Mouse (Mus musculus) common myeloid progenitor, adult 5-6 weeks (primary cell): ENCODE measurements at regions not wholly inside any gene's neighbourhood (a gene's known extent, or its start where the extent isn't known, plus 50 kb on each side); places are given as distances from the start of the nearest gene placed in this dataset.

Experiments used
- ATAC-seq: replicated peaks from 2 replicates; pipeline ENCODE4 v1.8.0; 2016; ENCODE audit warnings: low read depth, mild to moderate bottlenecking, moderate TSS enrichment, inconsistent platforms; ENCODE audit not compliant: poor library complexity, severe bottlenecking

GRCm38 (mm10) chr5:37901861-37902291 is 77.5 kb upstream of the Msx1 start:
- no peak for ATAC-seq

DNA sequence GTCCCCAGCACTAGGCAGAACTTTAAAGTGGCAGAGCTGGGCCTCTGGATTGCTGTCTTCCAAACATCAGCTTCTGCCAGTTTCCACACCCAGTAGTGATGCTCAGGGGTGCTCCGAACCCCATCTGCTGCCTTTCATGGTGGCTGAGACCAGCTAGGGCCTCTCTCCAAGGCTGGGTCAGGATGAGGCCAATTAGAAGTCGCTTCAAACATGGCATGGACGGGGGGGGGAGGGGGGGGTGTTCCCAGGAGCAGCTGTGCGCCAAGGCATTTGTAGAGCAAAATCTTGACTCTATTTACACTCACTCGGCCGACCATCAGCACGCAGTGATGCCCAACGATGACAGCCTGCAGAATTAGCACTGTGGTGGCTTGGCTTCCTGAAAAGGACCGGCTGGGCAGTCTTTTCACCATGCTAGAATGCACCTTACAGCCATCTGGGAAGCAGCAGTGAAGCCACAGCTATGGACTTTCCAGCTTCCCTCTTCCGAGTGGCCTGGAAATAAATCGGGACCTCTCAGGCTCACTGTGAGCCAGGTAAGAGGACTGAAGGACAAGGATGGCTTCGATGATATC is 73.7 kb upstream of the Msx1 start:
- no peak for ATAC-seq

GRCm38 (mm10) chr5:37897501-37897900 is 73.1 kb upstream of the Msx1 start:
- ATAC-seq = no peak

GRCm38 (mm10) chr5:37895441-37896336 is 71.3 kb upstream of the Msx1 start:
- ATAC-seq = no peak

GRCm38 (mm10) chr5:37893639-37894550 is 69.5 kb upstream of the Msx1 start:
- no peak for ATAC-seq

GRCm38 (mm10) chr5:37890641-37891040 is 66.3 kb upstream of the Msx1 start:
- no peak for ATAC-seq

GRCm38 (mm10) chr5:37879668-37880380 is 55.4 kb upstream of the Msx1 start:
- ATAC-seq = no peak

- ATAC-seq = no peak
Observed at GRCm38 (mm10) chr5:37876240-37876639, 51.9 kb upstream of the Msx1 start.

DNA sequence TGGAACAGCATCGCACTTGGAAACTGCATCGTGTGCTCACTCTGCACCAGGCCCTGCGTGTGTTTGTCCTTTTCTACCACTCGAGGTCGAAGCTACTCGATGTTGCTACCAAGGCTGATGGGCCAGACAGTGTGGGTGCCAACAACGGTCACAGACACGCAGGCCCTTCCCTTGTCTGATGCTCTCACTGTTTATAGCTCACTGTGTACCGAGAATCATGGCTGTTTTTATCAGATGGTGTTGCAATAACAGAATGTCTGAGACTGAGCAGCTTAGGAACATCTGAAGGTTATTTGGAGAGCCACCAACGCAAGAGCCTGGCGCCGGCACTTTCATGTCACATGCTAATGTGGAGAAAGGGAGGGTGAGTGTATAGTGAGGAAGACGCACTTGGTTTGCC is 51.1 kb upstream of the Msx1 start:
- ATAC-seq = no peak

- ATAC-seq = no peak
Observed at GRCm38 (mm10) chr5:37874784-37875281, 50.5 kb upstream of the Msx1 start.
